Mouse (Mus musculus) thymus, adult 2 months (tissue): ENCODE results near the gene Raver1.

ENCODE experiments used
- CTCF ChIP-seq: fragments of 200-500 bp; IDR thresholded peaks from 2 replicates; pipeline ENCODE4 v1.5.1; 2012; ENCODE audit warnings: mild to moderate bottlenecking, control low read depth, low read length, moderate library complexity, borderline replicate concordance; ENCODE audit not compliant: control insufficient read depth, poor library complexity, insufficient read depth; ENCODE audit errors: extremely low read depth
- POLR2A ChIP-seq: fragments of 200-500 bp; IDR thresholded peaks from 2 replicates; pipeline ENCODE4 v1.6.1; 2012; ENCODE audit warnings: mild to moderate bottlenecking, low read length, control low read depth, moderate library complexity; ENCODE audit not compliant: control insufficient read depth, poor library complexity, insufficient read depth; ENCODE audit errors: extremely low read depth

DNA sequence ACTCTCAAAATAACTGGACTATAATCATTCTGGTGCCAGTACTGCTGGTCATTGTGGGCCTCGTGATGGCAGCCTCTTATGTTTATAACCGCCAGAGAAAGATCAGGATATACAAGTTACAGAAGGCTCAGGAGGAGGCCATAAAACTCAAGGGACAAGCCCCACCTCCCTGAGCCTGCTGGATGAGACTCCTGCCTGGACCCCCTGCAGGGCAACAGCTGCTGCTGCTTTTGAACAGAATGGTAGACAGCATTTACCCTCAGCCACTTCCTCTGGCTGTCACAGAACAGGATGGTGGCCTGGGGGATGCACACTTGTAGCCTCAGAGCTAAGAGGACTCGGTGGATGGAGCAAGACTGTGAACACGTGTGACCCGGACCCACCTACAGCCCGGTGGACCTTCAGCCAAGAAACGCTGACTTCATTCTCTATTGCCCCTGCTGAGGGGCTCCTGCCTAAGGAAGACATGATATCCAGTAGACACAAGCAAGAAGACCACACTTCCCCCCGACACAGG is 64.0 kb downstream of the Raver1 start:
- TF ChIP-seq CTCF (no peak), POLR2A (no peak)
